Mouse (Mus musculus): ENCODE measurements around the gene Gjb4. TPM values are rescaled to one million over a fixed set of nuclear protein-coding genes. Genes with fewer than 3 reads are reported as not detected.
A peak's percentile ranks its signal among the peaks of the same experiment; 100 is the strongest.

Gene Gjb4
- polyA plus RNA-seq (2016; fragmentation: Nextera tagmentation; extraction: Ambion mirVana), result not detected in 2 replicates

DNA sequence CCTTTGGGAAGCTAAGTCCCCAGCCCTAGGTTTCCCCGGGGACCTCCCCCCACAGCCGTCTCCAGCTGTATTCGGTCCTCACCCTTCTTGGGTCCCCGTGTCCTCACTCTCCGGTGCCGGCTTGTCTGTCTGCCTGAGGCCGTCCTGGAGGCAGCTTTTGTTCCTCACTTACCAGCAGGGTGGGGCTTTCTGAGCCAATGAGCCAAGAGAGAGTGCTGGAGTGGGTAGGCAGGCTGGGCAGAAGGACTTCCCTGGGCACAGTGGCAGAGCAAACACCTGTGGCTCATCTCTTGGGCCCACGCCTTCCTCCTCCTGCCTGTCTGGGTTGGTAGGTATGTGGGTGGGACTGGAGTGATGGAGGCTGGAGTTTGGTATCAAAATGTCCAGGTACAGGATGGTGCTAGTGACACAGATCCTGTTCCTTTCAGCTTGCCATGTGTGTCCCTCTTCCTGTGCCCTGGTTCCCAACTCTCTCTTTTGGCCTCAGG, at the start of gene Gjb4:
TSS of gene Gjb4 (minus strand) at position 131 of the 488 bp plus-strand sequence.
- H3K4me1 ChIP-seq, result peaks cover 22% of the 10 kb centered on the region
- DNase-seq (ENCODE audit: low spot score), result no peak
- H3K36me3 ChIP-seq (replicated peaks), result no peaks in the 10 kb centered on the region
- no peaks in the 10 kb centered on the region for H3K9me3 ChIP-seq
- H3K27ac ChIP-seq (replicated peaks), result no peak within 1 kb of the TSS
- H3K4me3 ChIP-seq, result no peak within 1 kb of the TSS
- WGBS, result 39% methylated on average over 8 of the region's 8 CpGs
- H3K27me3 ChIP-seq (replicated peaks; ENCODE audit: low read depth, poor library complexity, severe bottlenecking), result peaks cover 15% of the 10 kb centered on the region

DNA sequence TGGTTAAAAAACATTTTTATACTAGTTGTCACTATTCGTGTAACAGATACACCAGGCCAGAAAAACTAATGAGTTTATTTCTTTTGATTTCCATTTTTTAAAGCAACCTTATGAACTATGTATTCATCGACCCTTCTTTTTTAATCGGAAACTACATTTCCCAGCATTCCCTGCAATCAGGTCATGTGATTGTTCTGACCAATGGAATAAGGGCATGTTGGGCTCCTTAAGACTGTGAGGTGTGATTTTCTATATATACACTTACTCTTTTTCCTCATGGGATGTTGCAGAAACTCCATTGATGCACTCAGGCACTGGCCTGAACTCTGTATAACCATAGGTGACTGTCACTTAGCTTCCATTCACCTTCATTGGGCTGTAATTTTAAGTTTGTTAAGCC, 48.7 kb upstream of the Gjb4 start:
- H3K27ac ChIP-seq (replicated peaks), result no peak overlapping the region
- H3K27me3 ChIP-seq (replicated peaks; ENCODE audit: low read depth, poor library complexity, severe bottlenecking), result no peaks in the 10 kb centered on the region
- no peak overlapping the region for H3K4me3 ChIP-seq
- no peaks in the 10 kb centered on the region for H3K9me3 ChIP-seq
- H3K36me3 ChIP-seq (replicated peaks), result no peaks in the 10 kb centered on the region
- H3K4me1 ChIP-seq, result no peaks in the 10 kb centered on the region; the same call in 1 of the 2 replicates
- no peak for DNase-seq (ENCODE audit: low spot score)
- WGBS, result 63% methylated on average over 3 of the region's 3 CpGs

DNA sequence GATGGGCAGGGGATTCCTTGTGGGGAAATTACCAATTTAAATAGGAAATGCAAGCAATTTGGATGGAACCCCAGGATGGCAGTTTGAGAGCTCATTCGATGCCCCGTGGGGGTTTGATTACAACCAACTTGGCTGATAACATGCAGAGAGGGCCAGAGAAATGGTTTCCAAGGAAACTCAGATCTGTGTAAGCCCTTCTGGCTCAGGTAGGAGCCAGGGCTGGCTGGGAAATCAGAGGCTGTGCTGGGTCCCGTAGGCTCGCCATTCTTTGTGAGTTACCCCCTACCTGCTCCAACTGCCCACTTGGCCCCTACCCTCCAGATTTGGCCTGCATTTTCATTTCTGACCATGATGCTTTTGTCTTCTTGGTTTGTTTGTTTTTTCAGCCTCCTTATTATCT, 48.3 kb upstream of the Gjb4 start:
- Histone ChIP-seq H3K4me3 (no peak overlapping the region), H3K27ac (replicated peaks) (no peak overlapping the region), H3K9me3 (no peaks in the 10 kb centered on the region), H3K27me3 (replicated peaks; ENCODE audit: low read depth, poor library complexity, severe bottlenecking) (no peaks in the 10 kb centered on the region), H3K4me1 (no peaks in the 10 kb centered on the region; the same call in 1 of the 2 replicates), H3K36me3 (replicated peaks) (no peaks in the 10 kb centered on the region)
- DNase-seq (ENCODE audit: low spot score), result no peak
- WGBS, result 85% methylated on average over 4 of the region's 4 CpGs

DNA sequence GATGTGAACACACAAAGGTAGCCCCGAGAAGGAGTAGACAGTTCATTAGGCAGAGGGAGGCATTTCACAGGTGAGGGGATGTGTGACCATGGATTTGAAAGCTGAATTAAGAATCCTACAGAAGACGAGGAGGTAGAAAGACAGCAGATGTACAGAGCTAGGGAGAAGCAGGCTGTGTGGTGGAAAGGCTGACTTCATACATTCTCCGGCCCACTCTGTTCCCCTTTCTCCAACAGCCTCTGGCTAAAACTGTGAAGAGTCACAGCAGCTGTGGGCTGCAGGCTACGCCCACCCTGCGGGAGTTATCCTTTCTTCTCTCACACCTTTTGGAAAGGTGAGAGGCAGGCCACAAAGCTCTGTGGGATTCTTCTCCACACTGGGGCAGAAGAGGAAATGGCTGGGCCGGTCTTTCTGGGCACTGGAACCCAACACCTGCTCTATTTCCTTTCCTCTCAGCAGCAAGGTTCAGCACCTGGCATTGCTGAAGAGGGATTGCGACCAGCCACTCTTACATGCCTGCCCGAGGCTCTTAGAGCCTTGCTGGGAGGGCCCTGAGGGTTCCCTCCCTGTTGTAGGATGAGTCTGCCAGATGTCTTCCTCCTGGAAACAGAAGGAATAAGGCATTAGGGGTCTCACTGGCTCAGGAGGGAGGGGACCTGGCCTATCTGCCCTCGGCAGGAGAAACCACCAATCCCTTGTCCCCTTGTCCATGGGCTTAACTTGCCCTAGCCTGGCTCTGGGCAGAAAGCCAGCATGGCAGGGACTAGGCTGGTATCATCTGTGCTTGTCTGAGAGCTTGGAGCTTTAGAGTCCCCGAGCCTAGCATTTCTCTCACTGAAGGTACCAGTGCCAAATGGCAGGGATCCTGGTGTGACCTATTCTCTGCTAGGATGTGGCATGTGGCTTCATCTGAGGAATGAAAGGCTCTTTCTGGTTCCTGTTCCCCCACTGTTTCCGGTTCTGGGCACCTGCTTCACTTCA, 46.6 kb upstream of the Gjb4 start:
- H3K4me3 ChIP-seq, result no peak overlapping the region
- H3K9me3 ChIP-seq, result no peaks in the 10 kb centered on the region
- H3K27ac ChIP-seq (replicated peaks), result no peak overlapping the region
- WGBS, result 68% methylated on average over 11 of the region's 11 CpGs
- H3K36me3 ChIP-seq (replicated peaks), result no peaks in the 10 kb centered on the region
- DNase-seq (ENCODE audit: low spot score), result no peak
- H3K27me3 ChIP-seq (replicated peaks; ENCODE audit: low read depth, poor library complexity, severe bottlenecking), result no peaks in the 10 kb centered on the region
- no peaks in the 10 kb centered on the region for H3K4me1 ChIP-seq

DNA sequence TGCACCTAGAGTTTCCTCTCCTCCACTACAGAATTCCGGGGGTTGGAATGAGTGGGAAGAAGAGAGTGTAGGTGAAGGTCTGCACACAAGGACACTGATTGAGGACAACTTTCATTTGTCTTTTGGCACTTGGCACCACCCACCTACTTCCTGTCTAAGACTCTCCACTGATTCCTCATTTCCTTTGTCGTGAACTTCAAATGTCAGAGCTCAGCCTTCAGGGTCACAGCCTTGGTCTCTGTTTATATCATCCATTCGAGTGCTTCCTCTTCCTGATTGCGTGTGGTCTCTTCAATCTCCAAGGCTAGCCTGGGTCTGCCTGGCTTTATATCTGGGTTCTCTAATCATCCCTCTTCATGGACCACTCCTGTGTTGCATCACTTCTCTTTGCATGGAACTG, 41.7 kb upstream of the Gjb4 start:
- Histone ChIP-seq H3K36me3 (replicated peaks) (no peaks in the 10 kb centered on the region), H3K27me3 (replicated peaks; ENCODE audit: low read depth, poor library complexity, severe bottlenecking) (no peaks in the 10 kb centered on the region), H3K9me3 (no peaks in the 10 kb centered on the region; the same call in 1 of the 2 replicates), H3K4me1 (no peaks in the 10 kb centered on the region), H3K4me3 (no peak overlapping the region), H3K27ac (replicated peaks) (no peak overlapping the region)
- no peak for DNase-seq (ENCODE audit: low spot score)
- WGBS, result 72% methylated on average over 4 of the region's 4 CpGs

DNA sequence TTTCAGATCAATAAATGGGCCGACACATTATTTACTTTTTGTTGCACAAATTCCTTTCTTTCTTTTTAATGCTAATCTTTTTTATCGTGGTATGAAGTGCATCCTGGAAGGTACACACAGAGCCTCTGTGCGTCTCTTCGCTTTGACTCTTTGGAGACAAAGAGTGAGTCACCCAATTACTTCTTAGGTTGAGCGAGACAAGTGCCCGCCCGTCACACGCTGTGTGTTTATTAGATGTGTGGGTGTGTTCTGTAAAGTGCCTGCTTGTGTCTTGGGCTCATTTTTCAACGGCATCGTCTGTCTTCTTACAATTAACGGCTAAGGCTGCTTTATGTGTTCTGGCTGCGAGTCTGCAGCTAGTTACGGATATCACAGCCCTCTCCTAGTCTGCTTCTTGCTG, 35.8 kb upstream of the Gjb4 start:
- WGBS, result 81% methylated on average over 13 of the region's 13 CpGs
- no peak for DNase-seq (ENCODE audit: low spot score)
- H3K4me3 ChIP-seq, result no peak overlapping the region
- no peak overlapping the region for H3K27ac ChIP-seq (replicated peaks)
- H3K27me3 ChIP-seq (replicated peaks; ENCODE audit: low read depth, poor library complexity, severe bottlenecking), result 0 out of 2 replicates have a peak, but pooled peaks cover 2% of the 10 kb centered on the region
- no peaks in the 10 kb centered on the region for H3K4me1 ChIP-seq
- H3K36me3 ChIP-seq (replicated peaks), result no peaks in the 10 kb centered on the region
- no peaks in the 10 kb centered on the region; the same call in 1 of the 2 replicates for H3K9me3 ChIP-seq

DNA sequence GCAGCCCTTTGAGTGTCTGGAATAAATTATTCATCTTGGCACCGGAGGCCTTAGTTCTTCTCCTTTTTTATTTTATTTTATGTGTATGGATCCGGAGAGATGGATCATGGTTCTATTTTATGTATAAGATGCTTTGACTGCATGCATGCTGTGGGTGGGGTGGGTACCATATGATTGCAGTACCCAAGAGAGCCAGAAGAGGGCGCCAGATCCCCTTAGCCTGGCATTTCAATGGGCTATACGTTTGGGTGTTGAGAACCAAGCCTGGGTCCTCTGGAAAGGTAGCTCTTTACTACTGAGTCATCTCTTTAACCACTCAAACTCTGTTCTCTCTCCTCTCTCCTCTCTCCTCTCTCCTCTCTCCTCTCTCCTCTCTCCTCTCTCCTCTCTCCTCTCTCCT, 23.5 kb upstream of the Gjb4 start:
- no peak for DNase-seq (ENCODE audit: low spot score)
- 0 out of 2 replicates have a peak, but pooled peaks cover 3% of the 10 kb centered on the region for H3K4me1 ChIP-seq
- no peaks in the 10 kb centered on the region for H3K27me3 ChIP-seq (replicated peaks; ENCODE audit: low read depth, poor library complexity, severe bottlenecking)
- WGBS, result 32% methylated on average over 4 of the region's 4 CpGs
- no peak overlapping the region for H3K4me3 ChIP-seq
- no peaks in the 10 kb centered on the region for H3K36me3 ChIP-seq (replicated peaks)
- no peak overlapping the region for H3K27ac ChIP-seq (replicated peaks)
- H3K9me3 ChIP-seq, result no peaks in the 10 kb centered on the region

DNA sequence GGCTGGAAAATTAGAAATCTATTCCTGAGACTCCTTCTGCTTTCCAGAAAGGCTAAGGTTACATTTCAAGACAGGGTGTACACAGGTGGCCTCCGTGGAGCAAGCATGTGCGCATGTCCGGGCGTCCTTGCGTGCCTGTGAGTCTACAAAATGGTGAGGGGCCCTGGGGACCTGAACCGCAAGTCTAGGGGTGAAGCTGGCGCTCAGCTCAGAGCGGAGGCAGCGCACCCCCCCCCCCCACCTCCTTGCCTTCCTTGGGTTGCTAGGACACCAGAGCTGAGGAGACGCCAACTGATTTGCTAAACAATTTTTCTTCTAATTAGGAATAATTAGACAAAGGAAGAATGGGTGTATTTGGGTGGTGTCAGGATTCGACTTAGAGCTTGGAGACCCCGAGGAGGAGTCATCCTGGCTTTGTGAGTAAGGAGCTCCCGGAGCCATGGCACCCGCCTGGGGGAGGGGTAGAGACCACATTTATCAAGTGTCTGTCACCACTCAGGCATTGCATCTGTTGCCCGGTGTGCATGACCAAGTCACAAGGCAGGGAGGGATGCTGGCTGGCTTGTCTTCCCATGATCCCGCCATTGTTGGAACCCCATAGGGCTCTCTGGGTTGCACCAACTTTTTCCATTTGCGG, 21.8 kb upstream of the Gjb4 start:
- no peaks in the 10 kb centered on the region for H3K27me3 ChIP-seq (replicated peaks; ENCODE audit: low read depth, poor library complexity, severe bottlenecking)
- no peak overlapping the region for H3K27ac ChIP-seq (replicated peaks)
- DNase-seq (ENCODE audit: low spot score), result no peak
- H3K36me3 ChIP-seq (replicated peaks), result no peaks in the 10 kb centered on the region
- no peak overlapping the region for H3K4me3 ChIP-seq
- no peaks in the 10 kb centered on the region for H3K9me3 ChIP-seq
- WGBS, result 86% methylated on average over 17 of the region's 17 CpGs
- H3K4me1 ChIP-seq, result 0 out of 2 replicates have a peak, but pooled peaks cover 3% of the 10 kb centered on the region

DNA sequence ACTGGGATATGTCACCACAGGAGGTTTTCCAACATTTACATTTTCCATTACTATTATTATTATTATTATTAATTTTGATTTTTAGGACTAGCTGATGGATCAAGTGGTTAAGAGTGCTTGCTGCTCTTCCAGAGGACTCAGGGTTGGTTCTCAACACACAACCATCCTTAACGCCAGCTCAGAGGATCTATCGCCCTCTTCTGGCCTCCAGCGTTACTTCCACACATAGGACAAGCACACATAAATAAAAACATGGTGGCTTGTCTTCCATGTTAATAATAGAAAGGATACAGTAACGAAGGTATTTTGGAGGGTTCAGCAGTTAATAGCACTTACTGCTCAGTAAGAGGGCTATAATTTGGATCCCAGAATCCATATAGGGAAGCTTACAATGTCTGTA, 20.8 kb upstream of the Gjb4 start:
- H3K9me3 ChIP-seq, result no peaks in the 10 kb centered on the region
- DNase-seq (ENCODE audit: low spot score), result no peak
- H3K27ac ChIP-seq (replicated peaks), result no peak overlapping the region
- 79% methylated on average over 4 of the region's 4 CpGs for WGBS
- H3K4me3 ChIP-seq, result no peak overlapping the region
- H3K36me3 ChIP-seq (replicated peaks), result no peaks in the 10 kb centered on the region
- no peaks in the 10 kb centered on the region for H3K27me3 ChIP-seq (replicated peaks; ENCODE audit: low read depth, poor library complexity, severe bottlenecking)
- 0 out of 2 replicates have a peak, but pooled peaks cover 3% of the 10 kb centered on the region for H3K4me1 ChIP-seq

DNA sequence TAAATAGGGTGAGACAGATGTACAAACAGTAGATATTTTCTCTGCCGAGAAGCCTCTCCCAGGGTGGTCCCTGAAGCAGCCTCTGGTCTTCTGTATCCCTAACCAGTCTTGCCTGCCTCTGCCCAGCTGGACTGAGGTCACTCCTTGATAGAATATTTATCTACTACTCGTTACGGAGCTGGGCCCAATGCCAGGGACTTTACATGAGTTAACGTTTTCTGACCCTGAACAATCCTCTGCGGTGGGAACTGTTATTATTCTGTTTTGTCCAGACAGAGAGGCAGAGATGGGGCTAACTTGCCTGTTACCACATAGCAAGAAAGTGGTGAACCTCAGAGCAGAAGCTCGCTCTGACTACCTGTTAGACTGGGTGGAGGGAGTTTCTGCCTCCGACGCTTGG, 19.6 kb upstream of the Gjb4 start:
- DNase-seq (ENCODE audit: low spot score), result no peak
- Histone ChIP-seq H3K4me3 (no peak overlapping the region), H3K36me3 (replicated peaks) (no peaks in the 10 kb centered on the region), H3K9me3 (no peaks in the 10 kb centered on the region), H3K27me3 (replicated peaks; ENCODE audit: low read depth, poor library complexity, severe bottlenecking) (0 out of 2 replicates have a peak, but pooled peaks cover 11% of the 10 kb centered on the region), H3K27ac (replicated peaks) (no peak overlapping the region), H3K4me1 (peaks cover 7% of the 10 kb centered on the region; the same call in 1 of the 2 replicates)
- WGBS, result 77% methylated on average over 8 of the region's 8 CpGs

DNA sequence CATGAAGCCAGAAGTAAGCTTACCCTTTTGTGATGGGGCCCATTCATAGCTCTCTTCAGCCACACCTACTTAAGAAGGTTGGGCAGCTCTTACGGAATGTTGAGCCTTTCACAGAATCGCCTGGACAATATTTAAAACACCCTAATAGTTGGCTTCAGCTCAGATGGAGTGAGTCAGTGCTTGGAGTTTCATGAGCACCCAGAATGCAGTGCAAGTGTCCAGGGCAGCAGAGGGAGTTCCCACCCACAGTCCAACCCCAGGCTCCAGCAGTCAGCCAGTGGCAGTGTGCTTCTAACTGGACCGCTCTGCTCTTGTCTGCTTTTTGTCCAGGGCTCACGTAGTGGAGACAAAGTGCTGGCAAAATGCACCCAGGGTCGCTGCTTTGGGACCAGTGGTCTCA, 17.7 kb upstream of the Gjb4 start:
- no peak for DNase-seq (ENCODE audit: low spot score)
- Histone ChIP-seq H3K36me3 (replicated peaks) (no peaks in the 10 kb centered on the region), H3K4me3 (no peak overlapping the region), H3K27ac (replicated peaks) (no peak overlapping the region), H3K9me3 (no peaks in the 10 kb centered on the region), H3K27me3 (replicated peaks; ENCODE audit: low read depth, poor library complexity, severe bottlenecking) (0 out of 2 replicates have a peak, but pooled peaks cover 12% of the 10 kb centered on the region), H3K4me1 (peaks cover 9% of the 10 kb centered on the region; the same call in 1 of the 2 replicates)
- 76% methylated on average over 5 of the region's 5 CpGs for WGBS

DNA sequence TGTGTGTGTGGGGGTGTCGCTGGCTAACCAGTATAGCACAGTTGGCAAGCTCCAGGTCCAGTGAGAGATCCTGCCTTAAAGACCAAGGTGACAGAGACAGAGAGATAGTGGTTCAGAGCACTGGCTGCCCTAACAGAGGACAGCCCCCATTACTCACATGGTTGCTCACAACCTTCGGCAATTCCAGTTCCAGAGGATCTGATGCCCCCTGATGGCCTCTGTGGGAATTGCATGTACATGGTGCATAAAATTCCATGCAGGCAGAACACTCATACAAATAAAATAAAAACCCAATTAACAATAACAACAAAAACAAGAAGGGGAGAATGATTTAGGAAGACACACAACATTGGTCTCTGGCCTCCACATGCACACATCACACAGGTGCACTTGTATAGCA, 16.6 kb upstream of the Gjb4 start:
- 55% methylated on average over 2 of the region's 2 CpGs for WGBS
- Histone ChIP-seq H3K36me3 (replicated peaks) (no peaks in the 10 kb centered on the region), H3K27ac (replicated peaks) (no peak overlapping the region), H3K9me3 (no peaks in the 10 kb centered on the region), H3K27me3 (replicated peaks; ENCODE audit: low read depth, poor library complexity, severe bottlenecking) (peaks cover 16% of the 10 kb centered on the region), H3K4me3 (no peak overlapping the region), H3K4me1 (peaks cover 16% of the 10 kb centered on the region)
- peak; percentile 47 for DNase-seq (ENCODE audit: low spot score)
